Mouse (Mus musculus): Measurements from ENCODE around the gene Nmur1. TPM values are rescaled to one million over a fixed set of nuclear protein-coding genes. Genes with fewer than 3 reads are reported as not detected.
"Not testable (repeated sequence)": the region's sequence is repeated elsewhere in the genome, so short reads cannot be mapped to it uniquely, and the experiment has no call there.

The Nmur1 gene
- polyA plus RNA-seq (2017; shearing (Covaris generic)): 1 to 10 TPM; 1.5 to 4.0 TPM

- no peak for ATAC-seq
Measured at GRCm38 (mm10) chr1:86426128-86426527, at the start of gene Nmur1, which contains the start of gene Tex44. Gene Nmur1, minus strand, starts transcription at chr1:86426228. Gene Tex44, plus strand, starts transcription at chr1:86426329.

GRCm38 (mm10) chr1:86473109-86473760, 47.2 kb upstream of the Nmur1 start:
- no peak for ATAC-seq

GRCm38 (mm10) chr1:86472197-86472952, 46.3 kb upstream of the Nmur1 start:
- no peak for ATAC-seq

- ATAC-seq: not testable (repeated sequence)
Measured at GRCm38 (mm10) chr1:86471504-86471961, 45.5 kb upstream of the Nmur1 start.

- ATAC-seq: no peak
Measured at GRCm38 (mm10) chr1:86470519-86471181, 44.6 kb upstream of the Nmur1 start.

- ATAC-seq: no peak
Measured at GRCm38 (mm10) chr1:86469876-86470275, 43.8 kb upstream of the Nmur1 start.

- no peak for ATAC-seq
Measured at GRCm38 (mm10) chr1:86467416-86467815, 41.4 kb upstream of the Nmur1 start.

GRCm38 (mm10) chr1:86464875-86465224, 38.8 kb upstream of the Nmur1 start:
- no peak for ATAC-seq

- ATAC-seq: no peak
Measured at GRCm38 (mm10) chr1:86464223-86464874, 38.3 kb upstream of the Nmur1 start.

- ATAC-seq: no peak
Measured at GRCm38 (mm10) chr1:86459371-86459770, 33.3 kb upstream of the Nmur1 start.

GRCm38 (mm10) chr1:86456892-86457581, 31.0 kb upstream of the Nmur1 start:
- ATAC-seq: no peak

GRCm38 (mm10) chr1:86452713-86453112, 26.7 kb upstream of the Nmur1 start:
- no peak for ATAC-seq

- no peak for ATAC-seq
Measured at GRCm38 (mm10) chr1:86449966-86450365, 23.9 kb upstream of the Nmur1 start.

- no peak for ATAC-seq
Measured at GRCm38 (mm10) chr1:86448272-86448671, 22.2 kb upstream of the Nmur1 start.

GRCm38 (mm10) chr1:86447596-86448171, 21.7 kb upstream of the Nmur1 start:
- ATAC-seq: no peak

- no peak for ATAC-seq
Measured at GRCm38 (mm10) chr1:86443386-86444172, 17.6 kb upstream of the Nmur1 start.

GRCm38 (mm10) chr1:86442832-86443231, 16.8 kb upstream of the Nmur1 start:
- ATAC-seq: no peak

GRCm38 (mm10) chr1:86441980-86442831, 16.2 kb upstream of the Nmur1 start:
- ATAC-seq: peak; percentile 71

- no peak for ATAC-seq
Measured at GRCm38 (mm10) chr1:86441724-86441979, 15.6 kb upstream of the Nmur1 start.
